ENCODE assay signal across 7 mouse cellular contexts in genomic region chr5:118036888-118037797, GRCm38 (mm10). TPM values are rescaled to one million over a fixed set of nuclear protein-coding genes. Genes with fewer than 3 reads are reported as not detected.
DNase-seq lines count a peak whose midpoint lies in the region; ATAC-seq lines count a peak whose summit lies in the region.

No protein-coding gene starts in this region.

- 29% methylated on average over 25 of the region's 25 CpGs for WGBS in lung, embryonic 16.5 days
- 29% methylated on average over 25 of the region's 25 CpGs for WGBS in embryonic facial prominence, embryonic 15.5 days
- WGBS in midbrain, embryonic 14.5 days: 42% methylated on average over 25 of the region's 25 CpGs

- H3K9ac ChIP-seq in lung, embryonic 16.5 days (ENCODE audit: low read length): no peak overlapping the region
- H3K9ac ChIP-seq in embryonic facial prominence, embryonic 15.5 days: no peak overlapping the region
- H3K9ac ChIP-seq in midbrain, embryonic 14.5 days (replicated peaks; ENCODE audit: low read length): no peak overlapping the region

- H3K9me3 ChIP-seq in lung, embryonic 16.5 days (ENCODE audit: control insufficient read depth, low read length): no peaks in the 10 kb centered on the region
- no peaks in the 10 kb centered on the region for H3K9me3 ChIP-seq in embryonic facial prominence, embryonic 15.5 days (replicated peaks)
- no peaks in the 10 kb centered on the region for H3K9me3 ChIP-seq in midbrain, embryonic 14.5 days (ENCODE audit: control insufficient read depth, low read length)

- ATAC-seq in lung, embryonic 16.5 days (ENCODE audit: low read depth): peak; percentile 46; the same call in 1 of the 2 replicates
- no peak for ATAC-seq in embryonic facial prominence, embryonic 15.5 days (ENCODE audit: insufficient number of reproducible peaks, low FRiP score, low TSS enrichment, low read depth)
- ATAC-seq in midbrain, embryonic 14.5 days (ENCODE audit: low FRiP score, low TSS enrichment): peak; percentile 40
- no peak for ATAC-seq in erythroid progenitor cell, adult 5-6 weeks (replicated peaks; ENCODE audit: low FRiP score, poor library complexity, severe bottlenecking)

- peak overlapping the region; percentile 39 for H3K4me2 ChIP-seq in lung, embryonic 16.5 days (ENCODE audit: low read depth, low read length)
- peak overlapping the region; percentile 19 for H3K4me2 ChIP-seq in embryonic facial prominence, embryonic 15.5 days (replicated peaks)
- peak overlapping the region; percentile 28 for H3K4me2 ChIP-seq in midbrain, embryonic 14.5 days (ENCODE audit: low read length)

- no peak overlapping the region for H3K4me3 ChIP-seq in lung, embryonic 16.5 days (ENCODE audit: low read length)
- no peak overlapping the region for H3K4me3 ChIP-seq in embryonic facial prominence, embryonic 15.5 days (replicated peaks)
- H3K4me3 ChIP-seq in midbrain, embryonic 14.5 days (replicated peaks; ENCODE audit: low read depth, low read length): no peak overlapping the region

- H3K27me3 ChIP-seq in lung, embryonic 16.5 days (ENCODE audit: control insufficient read depth, insufficient read depth, low read depth, low read length): no peaks in the 10 kb centered on the region
- H3K27me3 ChIP-seq in embryonic facial prominence, embryonic 15.5 days: no peaks in the 10 kb centered on the region
- H3K27me3 ChIP-seq in midbrain, embryonic 14.5 days (ENCODE audit: control insufficient read depth, insufficient read depth, low read length): no peaks in the 10 kb centered on the region

- no peak for DNase-seq in lung, postnatal 25 days (ENCODE audit: low spot score)
- DNase-seq in T-cell, adult 2 months (ENCODE audit: low spot score): peak; percentile 83
- no peak for DNase-seq in midbrain, embryonic 14.5 days
- no peak for DNase-seq in embryo, embryonic 10 days (ENCODE audit: low spot score)

- no peaks in the 10 kb centered on the region for H3K36me3 ChIP-seq in lung, embryonic 16.5 days (ENCODE audit: control insufficient read depth, insufficient read depth, low read length)
- H3K36me3 ChIP-seq in embryonic facial prominence, embryonic 15.5 days: no peaks in the 10 kb centered on the region
- no peaks in the 10 kb centered on the region for H3K36me3 ChIP-seq in midbrain, embryonic 14.5 days (ENCODE audit: control insufficient read depth, insufficient read depth, low read length)

- H3K4me1 ChIP-seq in lung, embryonic 16.5 days (replicated peaks; ENCODE audit: control insufficient read depth, insufficient read depth, low read length): peaks cover 6% of the 10 kb centered on the region
- peaks cover 11% of the 10 kb centered on the region for H3K4me1 ChIP-seq in embryonic facial prominence, embryonic 15.5 days
- H3K4me1 ChIP-seq in midbrain, embryonic 14.5 days (ENCODE audit: control insufficient read depth, insufficient read depth, low read length): peaks cover 11% of the 10 kb centered on the region; the same call in 1 of the 2 replicates

- H3K27ac ChIP-seq in lung, embryonic 16.5 days (ENCODE audit: low read length): no peak overlapping the region
- peak overlapping the region; percentile 22; the same call in 1 of the 2 replicates for H3K27ac ChIP-seq in embryonic facial prominence, embryonic 15.5 days (replicated peaks)
- H3K27ac ChIP-seq in midbrain, embryonic 14.5 days (replicated peaks; ENCODE audit: low read depth, low read length): peak overlapping the region; percentile 61

RNA-seq across cellular contexts. Expression of gene Tesc, which starts 9.6 kb away (rescaled TPM):
- polyA plus RNA-seq in lung, embryonic 16.5 days (2015; fragmentation: Nextera tagmentation; extraction: Ambion mirVana): 8.6 and 9.9 TPM in 2 replicates
- 30.2 and 38.2 TPM in 2 replicates for polyA plus RNA-seq in embryonic facial prominence, embryonic 15.5 days (2015; fragmentation: Nextera tagmentation; extraction: Ambion mirVana)
- polyA plus RNA-seq in midbrain, embryonic 14.5 days (2014; fragmentation: Nextera tagmentation; extraction: Ambion mirVana): 4.4 and 4.9 TPM in 2 replicates
- total RNA-seq in erythroid progenitor cell, adult 5-6 weeks (2015; ENCODE audit: low replicate concordance): not detected in 2 replicates
- total RNA-seq in erythroid progenitor cell, adult 5-6 weeks (2017; ENCODE audit: low replicate concordance): 0.64 TPM in 1 of 2 replicates, not detected in the other

Comparison
In these comparisons a context has a peak if more than half of its experiments do, and no peak if none do; other contexts are left out.
1. ATAC-seq: peak in lung, embryonic 16.5 days (single experiment) and midbrain, embryonic 14.5 days (single experiment); none in embryonic facial prominence, embryonic 15.5 days (single experiment) and erythroid progenitor cell, adult 5-6 weeks (single experiment).
2. Peak in every context shown above with its lines, with median percentiles within 50 percentile points of each other: H3K4me2 ChIP-seq.